Mouse (Mus musculus) inflammation-experienced regulatory T-cells (primary cell): ENCODE results near the gene Gm21958. TPM values are rescaled to one million over a fixed set of nuclear protein-coding genes. Genes with fewer than 3 reads are reported as not detected.

ENCODE experiments used
- polyA plus RNA-seq, 2 experiments: library from polyadenylated mRNA; unstranded; fragments of 100-300 nt; shearing (Covaris generic); gene quantifications; one replicate each; pipeline ENCODE4 v1.2.1; 2017

Gene Gm21958
- polyA plus RNA-seq, result not detected

GRCm38 (mm10) chr3:54714253-54714652, at the start of gene Gm21958:
TSS of gene Gm21958 (minus strand) at chr3:54714353.

GRCm38 (mm10) chr3:54755145-54756041, 41.2 kb upstream of the Gm21958 start, which contains the start of gene Smad9:
TSS of gene Smad9 (plus strand) at chr3:54755582.

GRCm38 (mm10) chr3:54735247-54736046, 21.3 kb upstream of the Gm21958 start, which contains the start of the genes Exosc8 and Alg5:
TSS of gene Exosc8 (minus strand) at chr3:54735393.
TSS of gene Alg5 (plus strand) at chr3:54735539.

GRCm38 (mm10) chr3:54692202-54693055, 21.7 kb downstream of the Gm21958 start, which contains the start of gene Supt20:
TSS of gene Supt20 (plus strand) at chr3:54692807.

Other genes starting within 250 kb of the Gm21958 start
- gene Supt20, start 21.5 kb downstream of the Gm21958 start, polyA plus RNA-seq, result 100 to 1,000 TPM; 239 to 276 TPM
- gene Exosc8, start 21.0 kb upstream of the Gm21958 start, polyA plus RNA-seq, result 100 to 1,000 TPM; 191 to 206 TPM
- 10 to 100 TPM; 77.9 to 95.9 TPM for gene Alg5, start 21.2 kb upstream of the Gm21958 start, polyA plus RNA-seq
- gene Smad9, start 41.2 kb upstream of the Gm21958 start, polyA plus RNA-seq, result not detected
- 100 to 1,000 TPM in 1 of 2 experiments, 10 to 100 TPM in 1; 88.0 to 130 TPM for gene Rfxap, start 93.4 kb upstream of the Gm21958 start, polyA plus RNA-seq
- under 1 TPM in 1 of 2 experiments, not detected in 1; 0.32 TPM for gene Sertm1, start 201.5 kb upstream of the Gm21958 start, polyA plus RNA-seq